Mouse (Mus musculus) layer of hippocampus, adult 8-10 months (tissue): ENCODE measurements around the gene Spryd3. TPM values are rescaled to one million over a fixed set of nuclear protein-coding genes. Genes with fewer than 3 reads are reported as not detected.

Source experiments
- DNase-seq, 2 experiments: peaks; one replicate each; pipeline ENCODE4 v3.0.0; 2022; ENCODE audit warnings: low spot score in 2 of 2
- total RNA-seq, 4 experiments: library from RNA; stranded (reverse); gene quantifications; 2 replicates each; pipeline ENCODE4 v1.2.4; 2022

Spryd3 gene
- total RNA-seq, 4 experiments from 2014 or later, result 144 to 152 (median 146) TPM

DNA sequence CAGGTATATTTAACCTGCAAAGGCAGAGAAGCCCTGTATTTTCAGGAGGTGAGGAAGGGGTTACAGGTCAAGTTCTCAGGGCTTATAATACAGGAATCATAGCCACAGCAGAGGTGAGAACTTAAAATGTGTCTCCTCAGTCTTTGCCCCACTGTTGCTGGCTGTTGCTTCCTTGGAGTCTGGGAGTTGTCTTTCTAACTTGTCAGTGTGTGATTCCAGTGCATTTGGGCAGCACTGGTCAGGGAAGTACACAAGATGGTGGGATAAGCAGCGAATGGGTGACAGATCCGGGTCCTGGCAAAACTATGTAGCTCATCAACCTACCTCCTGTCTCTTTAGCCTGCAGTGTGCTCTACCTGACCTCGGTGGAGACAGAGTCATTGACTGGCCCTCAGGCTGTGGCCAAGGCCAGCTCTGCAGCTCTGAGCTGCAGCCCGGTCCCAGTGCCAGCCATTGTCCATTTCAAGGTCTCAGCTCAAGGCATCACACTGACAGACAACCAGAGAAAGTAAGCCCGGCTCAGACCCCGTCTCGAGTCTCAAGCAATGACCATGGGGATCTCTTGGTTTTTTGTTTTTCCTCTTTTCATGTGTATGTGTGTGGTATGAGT lies 21.3 kb downstream of the Spryd3 start:
- DNase-seq, result no peak

DNA sequence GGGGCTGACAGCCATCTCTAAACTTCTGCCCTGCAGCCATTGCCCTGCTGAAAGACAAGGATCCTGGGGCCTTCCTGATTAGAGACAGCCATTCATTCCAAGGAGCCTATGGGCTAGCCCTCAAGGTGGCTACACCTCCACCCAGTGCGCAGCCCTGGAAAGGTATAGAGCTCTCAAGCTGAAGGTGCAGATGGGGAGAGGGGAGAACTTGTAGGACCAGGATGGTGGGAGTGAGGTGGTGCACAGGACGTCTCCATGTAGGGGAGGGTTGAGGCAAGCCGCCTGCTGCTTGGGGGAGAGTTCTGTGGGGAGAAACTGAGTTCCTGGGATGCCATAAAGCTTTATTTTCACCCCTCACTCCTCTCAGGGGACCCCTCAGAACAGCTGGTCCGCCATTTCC lies 22.4 kb downstream of the Spryd3 start:
- DNase-seq, result no peak

DNA sequence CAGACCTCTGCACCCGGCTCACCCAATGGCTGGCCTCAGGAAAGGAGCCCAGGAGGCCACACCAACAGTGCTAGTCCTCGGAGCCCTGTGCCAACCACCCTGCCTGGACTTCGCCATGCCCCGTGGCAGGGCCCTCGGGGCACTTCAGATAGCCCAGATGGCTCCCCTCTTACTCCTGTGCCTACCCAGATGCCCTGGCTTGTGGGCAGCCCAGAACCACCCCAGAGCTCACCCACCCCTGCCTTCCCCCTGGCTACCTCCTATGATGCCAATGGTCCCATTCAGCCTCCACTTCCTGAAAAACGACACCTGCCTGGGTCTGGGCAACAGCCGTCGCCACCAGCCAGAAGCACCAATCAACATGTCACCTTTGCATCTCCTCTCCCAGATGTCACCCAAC lies 23.2 kb downstream of the Spryd3 start:
- no peak for DNase-seq

DNA sequence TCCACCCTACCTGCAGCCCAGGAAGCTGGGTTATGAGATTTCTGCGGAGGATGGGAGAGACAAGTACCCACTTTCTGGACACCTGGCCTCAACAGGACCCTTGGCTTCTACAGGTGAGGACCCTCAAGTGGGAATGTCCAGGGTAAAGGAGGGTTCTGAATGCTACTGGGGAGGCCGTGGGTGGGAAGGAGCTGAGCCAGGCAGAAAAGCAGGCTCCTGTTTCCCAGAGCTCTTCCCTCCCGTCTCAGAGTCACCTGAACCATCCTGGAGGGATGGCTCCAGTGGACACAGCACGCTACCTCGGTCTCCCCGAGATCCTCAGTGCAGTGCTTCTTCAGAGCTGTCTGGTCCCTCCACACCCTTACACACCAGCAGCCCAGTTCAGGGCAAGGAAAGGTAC lies 23.9 kb downstream of the Spryd3 start:
- DNase-seq, result no peak

DNA sequence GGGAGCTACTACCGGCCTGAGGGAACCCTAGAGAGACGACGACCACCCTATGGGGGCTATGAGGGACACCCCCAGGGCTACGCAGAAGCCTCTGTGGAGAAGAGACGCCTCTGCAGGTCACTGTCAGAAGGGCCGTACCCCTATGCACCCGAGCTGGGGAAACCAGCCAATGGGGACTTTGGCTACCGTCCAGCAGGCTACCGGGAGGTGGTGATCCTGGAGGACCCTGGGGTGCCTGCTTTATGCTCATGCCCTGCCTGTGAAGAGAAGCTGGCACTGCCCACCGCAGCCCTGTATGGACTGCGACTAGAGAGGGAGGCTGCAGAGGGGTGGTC lies 24.6 kb downstream of the Spryd3 start:
- no peak for DNase-seq

DNA sequence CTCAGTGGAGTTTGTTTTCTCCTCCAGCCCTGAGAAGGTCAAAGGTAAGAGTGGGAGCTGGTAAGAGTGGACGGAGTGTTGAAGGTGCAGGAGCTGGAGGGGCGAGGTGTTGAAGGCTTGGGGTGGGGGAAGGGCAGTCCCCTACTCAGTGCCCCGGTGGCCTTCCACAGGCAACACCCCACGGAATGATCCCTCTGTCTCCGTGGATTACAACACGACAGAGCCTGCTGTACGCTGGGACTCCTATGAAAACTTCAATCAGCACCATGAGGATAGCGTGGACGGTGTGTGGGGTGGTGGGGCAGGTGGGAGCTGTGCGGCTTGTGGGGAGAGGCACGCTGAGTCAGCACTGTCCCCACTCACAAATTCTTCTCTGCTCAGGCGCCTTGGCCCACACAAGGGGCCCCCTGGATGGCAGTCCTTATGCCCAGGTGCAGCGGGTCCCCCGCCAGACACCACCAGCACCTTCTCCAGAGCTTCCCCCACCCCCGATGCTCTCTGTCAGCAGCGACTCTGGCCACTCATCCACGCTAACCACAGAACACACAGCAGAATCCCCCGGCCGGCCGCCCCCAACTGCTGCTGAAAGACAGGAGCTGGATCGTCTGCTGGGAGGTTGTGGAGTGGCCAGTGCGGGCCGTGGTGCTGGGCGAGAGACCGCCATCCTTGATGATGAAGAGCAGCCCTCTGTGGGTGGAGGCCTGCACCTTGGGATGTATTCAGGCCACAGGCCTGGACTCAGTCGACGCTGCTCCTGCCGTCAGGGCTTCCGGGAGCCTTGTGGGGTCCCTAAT lies 25.1 kb downstream of the Spryd3 start:
- DNase-seq, result no peak

DNA sequence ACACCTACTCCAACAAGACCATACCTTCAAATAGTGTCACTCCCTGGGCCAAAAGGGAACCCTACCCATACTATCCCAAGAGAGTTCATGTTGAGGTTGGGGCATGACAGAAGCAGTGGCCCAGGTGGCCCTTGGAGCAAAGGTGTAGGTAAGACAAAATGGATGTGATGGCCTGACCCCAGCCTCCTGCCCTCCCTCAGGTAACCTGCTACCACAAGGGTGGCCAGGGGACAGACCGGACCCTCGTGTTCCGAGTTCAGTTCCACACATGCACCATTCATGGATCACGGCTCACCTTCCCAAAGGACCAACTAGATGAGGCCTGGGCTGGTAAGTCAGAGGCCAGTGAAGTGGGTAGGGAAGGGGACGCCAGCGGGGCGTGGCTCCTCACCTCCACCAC lies 25.8 kb downstream of the Spryd3 start:
- no peak for DNase-seq

DNA sequence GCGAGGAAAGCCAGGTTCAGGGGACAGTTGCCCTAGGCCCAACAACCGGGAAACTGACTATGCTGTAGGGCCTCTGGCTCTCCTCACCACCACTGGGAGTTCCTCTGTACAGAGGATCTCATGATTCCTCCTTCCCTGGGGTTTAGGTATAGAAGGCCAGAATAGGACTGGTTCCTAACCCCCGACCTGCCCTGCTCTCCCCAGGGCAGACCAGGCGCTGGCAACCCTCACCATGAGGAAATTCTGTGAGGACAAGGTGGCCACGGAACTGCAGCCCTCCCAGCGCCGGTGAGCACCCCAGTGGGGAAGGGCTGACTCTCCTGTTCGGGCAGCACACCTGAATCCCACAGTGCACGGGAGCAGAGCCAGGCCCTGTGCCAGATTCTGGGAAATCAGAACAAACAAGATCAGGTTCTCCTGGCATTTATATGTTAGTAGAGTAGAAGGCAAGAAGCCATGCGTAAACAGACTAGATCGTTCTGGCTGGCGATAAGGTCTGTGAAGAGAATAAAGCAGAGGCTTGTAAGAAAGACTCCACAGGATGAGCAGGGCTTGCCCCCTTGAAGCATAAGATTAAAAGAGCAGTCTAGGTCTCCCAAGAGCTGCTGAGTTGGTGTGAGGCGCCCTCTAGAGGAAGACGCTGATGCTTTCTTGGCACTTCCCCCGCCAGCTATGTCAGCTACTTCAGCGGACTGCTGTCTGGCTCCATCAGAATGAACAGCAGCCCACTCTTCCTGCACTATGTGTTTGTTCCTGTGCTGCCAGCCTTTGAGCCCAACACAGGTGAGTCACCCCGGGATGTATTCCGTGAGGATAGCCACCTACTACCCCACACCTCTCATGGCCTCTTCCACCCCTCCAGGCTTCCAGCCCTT lies 27.1 kb downstream of the Spryd3 start:
- DNase-seq, result peak in 1 of 2 experiments; percentile 82

DNA sequence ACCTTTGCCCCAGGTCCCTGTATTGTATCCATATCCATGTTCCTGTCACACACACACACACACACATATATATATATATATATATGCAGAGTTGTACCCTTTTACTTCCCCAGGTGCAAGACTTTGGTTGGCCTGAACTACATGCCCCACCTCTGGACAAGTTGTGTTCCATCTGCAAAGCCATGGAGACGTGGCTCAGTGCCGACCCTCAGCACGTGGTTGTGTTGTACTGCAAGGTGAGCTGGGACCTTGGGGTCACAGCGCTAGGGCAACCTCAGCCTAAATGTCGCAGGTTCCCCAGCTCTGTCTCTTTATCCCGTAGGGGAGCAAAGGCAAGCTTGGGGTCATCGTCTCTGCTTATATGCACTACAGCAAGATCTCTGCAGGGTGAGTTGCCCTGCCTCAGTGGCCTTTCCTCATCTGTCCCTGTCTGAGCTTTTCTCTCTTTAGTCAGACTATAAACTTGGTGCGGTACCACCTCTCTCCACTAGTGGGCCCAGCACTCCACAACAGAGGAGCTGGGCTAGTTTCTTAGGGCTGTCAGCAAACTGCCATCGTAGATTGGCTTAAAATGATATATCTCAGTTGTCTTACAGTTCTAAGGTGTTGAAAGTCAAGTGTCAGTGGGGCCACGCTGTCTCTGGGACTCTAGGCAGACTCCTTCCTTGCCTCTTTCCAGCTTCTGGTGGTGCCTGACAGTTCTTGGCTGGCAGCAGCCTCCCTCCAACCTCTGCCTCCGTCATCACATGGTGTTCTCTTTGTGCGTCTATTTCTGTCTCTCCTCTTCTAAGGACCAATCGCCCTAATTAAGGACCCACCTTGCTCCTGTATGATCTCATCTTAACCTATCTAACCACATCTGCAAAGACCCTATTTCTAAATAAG lies 28.1 kb downstream of the Spryd3 start:
- DNase-seq, result peak in 1 of 2 experiments; percentile 79

DNA sequence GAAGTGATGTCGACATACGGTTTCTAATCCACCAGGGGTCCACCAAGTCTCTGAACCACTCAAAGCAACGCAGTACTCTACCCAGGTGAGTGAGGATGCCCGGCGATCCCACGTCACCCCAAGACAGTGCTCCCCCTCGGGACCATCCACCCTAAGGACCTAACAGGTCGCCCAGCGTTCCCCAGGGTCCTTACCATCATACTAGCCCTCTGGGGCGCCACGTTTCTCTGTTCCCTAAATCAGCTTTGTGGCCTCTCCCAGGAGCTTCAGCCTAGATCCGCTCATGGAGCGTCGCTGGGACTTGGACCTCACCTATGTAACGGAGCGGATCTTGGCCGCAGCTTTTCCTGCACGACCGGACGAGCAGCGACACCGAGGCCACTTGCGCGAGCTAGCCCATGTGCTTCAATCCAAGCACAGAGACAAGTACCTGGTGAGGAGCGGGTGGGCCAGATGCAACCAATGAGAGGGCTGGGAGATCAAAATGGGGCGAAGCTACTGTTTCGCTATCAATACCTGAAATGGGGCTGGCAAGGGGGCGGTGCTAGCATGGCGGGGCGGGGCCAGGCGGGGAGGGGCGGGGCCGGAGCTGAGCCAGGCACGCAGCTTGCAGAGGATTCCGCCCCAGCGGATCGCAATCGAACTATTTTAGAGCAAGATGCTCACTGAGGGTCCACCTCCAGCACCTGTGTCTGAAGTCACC lies 29.1 kb downstream of the Spryd3 start:
- no peak for DNase-seq

DNA sequence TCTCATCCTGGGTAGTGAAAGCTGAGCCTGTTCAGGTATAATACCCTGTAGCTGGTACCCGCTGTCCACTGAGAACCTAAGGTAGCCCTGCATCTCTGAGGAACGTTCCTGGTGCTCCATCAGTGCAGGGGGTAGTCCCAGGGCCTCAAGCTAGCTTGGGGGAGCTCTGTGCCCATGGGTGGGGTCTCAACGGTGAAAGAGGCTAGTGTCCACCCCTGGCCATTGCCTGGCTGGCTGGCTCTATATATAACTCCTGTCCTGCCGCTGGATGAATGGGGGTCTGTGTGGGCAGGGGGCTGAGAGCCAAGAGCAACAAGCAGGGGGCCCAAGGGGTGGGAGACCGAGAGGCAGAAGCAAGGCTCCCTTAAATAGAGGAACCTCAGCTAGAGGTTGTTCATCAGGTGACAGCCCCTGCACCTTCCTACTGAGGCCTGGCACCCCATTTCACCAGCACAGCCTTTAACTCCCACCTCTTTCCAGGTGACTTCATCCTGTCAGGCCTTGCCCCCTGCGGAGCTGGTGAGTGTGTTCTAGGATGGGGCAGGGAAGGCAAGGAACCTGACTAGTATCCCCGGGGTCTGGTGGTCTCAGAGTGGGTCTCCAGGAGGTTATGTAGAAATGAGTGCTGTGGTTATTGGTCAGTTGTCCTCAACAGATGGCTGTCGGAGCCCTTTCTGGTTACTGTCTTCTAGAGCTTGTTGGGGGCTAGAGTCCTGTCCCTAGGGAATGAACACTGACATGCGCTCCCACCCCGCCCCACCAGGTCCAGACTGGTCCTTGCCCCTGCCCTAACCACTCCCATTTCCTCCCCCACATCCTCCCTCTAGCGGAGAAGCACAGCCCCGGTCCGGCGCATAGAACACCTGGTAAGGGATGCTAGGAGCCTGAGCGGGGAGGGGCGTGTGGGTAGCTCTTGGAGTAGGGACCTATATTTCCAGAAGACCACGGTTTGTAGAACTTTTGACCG lies 30.0 kb downstream of the Spryd3 start:
- no peak for DNase-seq

DNA sequence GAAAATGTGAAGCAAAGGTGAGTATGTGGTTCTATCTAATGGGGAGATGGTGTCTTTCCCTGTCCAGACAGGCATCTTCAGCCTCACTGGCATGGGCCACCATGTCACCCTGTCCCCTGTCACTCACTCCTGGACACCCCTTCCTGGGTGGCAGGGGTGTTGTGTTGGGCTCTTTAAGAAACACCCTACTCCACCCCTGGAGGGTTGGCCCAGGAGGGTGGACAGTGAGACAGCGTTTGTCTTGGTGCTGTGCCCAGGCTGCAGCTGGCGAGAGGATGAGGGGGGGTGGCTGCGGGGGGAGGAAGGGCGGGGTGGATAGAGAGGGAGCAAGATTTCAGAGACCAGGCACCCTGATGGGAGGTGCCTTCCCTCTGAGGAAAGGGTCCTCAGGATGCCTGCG lies 30.7 kb downstream of the Spryd3 start:
- no peak for DNase-seq

DNA sequence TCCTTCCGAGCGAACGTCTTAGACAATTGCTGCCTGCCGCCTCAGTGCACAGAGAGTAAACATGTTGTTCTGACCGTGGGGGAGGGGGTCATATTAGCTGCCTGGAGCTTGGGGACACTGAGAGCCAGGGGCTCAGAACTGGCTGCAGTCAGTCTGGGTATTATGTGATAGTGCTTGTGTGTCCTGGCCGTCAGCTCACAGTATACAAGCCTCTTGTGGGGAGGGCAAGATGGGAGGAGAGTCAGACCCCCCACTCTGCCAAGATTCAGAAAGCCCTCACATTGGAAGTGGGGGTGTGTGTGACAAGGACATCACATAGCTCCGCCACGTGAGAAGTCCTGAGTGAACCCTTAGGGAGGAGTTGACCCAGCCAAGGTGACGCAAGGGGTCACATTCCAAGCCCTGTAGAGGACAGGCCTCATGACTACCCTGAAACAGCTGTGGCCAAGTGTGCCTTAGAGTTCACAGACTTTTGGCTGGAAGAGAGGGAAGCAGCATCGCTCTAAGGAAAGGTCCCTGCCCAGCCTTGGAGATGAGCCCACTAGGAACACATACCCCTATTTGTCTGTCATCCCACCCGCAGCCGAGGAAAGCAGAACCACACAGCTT lies 32.0 kb downstream of the Spryd3 start:
- DNase-seq, result no peak

DNA sequence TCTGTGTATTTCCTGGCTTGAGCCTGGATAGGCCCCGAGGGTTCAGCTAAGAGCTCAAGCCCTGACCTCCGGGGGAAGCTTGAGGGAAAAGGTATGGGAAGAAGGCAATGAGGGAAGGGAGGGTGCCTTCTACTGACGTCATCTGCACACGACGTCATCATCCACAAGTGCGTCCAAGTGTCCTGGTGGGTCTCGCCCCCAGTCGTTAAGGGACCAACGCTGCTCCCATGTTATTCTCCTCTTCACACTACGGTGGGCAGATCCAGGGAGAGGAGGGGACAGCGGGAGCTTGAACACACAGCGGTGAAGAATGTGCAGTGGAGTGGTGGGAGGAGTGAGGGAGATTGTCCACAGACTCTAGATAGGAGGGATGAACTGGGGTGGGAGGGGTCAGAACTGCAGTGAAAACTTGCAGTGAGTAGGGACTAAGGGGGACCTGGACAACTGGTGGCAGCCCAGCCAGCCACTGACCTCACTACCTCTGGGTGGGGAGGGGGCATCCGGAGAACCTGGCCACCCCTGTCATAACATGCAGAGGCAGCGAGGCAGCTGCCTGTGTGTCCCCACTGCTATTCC lies 32.6 kb downstream of the Spryd3 start:
- DNase-seq, result no peak

DNA sequence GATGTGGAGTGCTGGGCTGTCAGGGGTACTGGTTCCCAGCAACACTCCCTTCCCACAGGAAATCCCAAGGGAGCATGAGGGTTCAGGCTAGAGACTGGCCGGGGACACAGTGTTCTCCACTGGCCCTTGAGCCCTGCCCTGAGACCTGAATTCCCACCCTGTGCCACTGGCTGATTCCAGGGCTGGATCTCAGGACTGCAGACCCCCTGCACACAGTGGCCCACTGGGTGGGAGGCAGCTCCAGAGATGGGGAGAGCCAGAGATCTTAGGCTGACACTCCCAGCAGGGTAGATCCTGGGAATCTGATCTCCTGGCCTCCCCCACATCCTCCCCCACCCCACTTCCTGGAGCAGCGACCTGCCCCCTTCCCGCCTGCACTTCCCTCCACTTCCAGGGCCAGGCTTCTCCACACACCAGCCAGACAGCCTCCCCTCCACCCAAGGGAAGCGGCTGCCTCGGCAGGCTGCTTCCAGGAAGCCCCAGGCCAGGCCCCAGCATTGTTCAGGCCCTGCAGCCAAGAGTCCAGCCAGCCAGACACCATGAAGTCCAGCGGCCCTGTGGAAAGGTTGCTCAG lies 33.4 kb downstream of the Spryd3 start:
- no peak for DNase-seq

DNA sequence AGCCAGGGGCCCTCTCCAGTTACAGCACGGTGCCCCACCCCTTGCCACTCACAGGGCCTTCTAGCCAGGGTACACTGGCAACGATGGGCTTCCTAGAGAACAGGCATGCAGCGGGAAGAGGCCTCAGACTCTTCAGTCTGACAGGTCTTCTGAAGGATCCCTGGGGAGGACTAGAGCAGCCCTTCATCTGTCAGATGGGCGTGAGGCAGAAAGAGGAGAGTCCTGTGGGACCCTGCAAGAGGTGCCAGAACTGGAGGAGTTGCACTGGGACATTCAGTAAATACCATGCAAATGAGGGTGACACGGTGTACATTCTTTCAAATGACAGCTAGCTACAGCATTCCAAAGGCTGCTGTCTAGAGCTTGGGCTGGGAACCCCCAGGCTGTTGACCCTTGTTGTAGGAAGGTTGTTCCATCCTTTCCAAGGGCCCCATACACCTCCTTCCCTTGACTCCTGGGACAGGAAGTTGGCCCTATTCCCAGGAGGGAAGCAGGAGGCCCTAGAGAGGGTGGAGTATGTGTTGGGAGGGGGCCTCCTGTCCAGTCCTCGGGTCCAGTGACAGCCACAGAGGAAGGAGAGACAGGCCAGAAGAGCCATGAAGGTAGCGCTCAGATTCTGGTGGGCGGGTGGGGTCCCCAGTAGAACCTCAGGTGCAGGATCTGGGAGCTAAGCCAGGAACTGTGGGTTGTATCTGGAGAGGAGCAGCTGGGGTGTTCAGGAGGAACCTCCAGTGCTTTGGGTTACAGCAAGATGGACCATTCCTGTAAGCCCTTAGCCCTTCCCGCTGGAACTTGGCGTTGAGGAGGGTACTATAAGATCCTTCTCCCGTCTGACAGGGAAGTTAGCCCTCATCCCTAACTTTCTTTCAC lies 34.1 kb downstream of the Spryd3 start:
- DNase-seq, result no peak

DNA sequence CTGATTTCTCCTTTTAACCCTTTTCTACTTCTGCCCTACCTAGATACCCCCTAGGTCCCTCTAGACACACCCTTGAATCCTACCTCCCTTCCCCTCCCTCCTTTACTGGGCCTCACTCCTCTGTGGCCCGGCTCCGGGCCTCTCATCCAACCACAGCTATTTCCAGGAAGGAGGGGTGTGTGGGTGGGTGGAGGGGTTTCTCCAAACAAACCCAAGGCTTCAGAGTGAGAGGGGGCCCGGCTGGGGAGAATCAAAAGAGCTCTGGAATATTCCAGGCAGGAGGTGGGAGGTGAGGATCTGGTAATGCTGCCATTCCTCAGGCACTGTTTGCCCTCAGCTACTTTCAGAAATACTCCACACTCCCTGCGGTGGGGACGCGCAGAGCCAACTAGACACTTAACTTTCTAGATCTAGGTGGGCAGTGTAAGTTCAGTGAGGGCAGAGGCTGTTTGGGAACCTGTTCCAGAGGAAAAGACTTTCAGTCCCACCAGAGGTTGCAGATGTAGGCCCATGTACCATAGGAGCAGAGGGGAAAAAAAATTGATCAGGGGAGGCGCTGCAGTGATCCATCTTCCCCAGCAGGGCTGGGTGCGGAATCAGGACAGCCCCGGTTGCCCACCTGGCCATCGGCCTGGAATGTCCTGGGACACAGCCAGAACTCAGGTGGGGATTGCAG lies 34.9 kb downstream of the Spryd3 start:
- no peak for DNase-seq
